Mouse (Mus musculus) megakaryocyte, embryonic 14.5 days (primary cell): ENCODE measurements around the gene Tmem237. TPM values are rescaled to one million over a fixed set of nuclear protein-coding genes. Genes with fewer than 3 reads are reported as not detected.

ENCODE experiments used
- H3K27me3 ChIP-seq: replicated peaks from 2 replicates; pipeline ENCODE3; 2012; ENCODE audit warnings: inconsistent platforms
- H3K36me3 ChIP-seq: replicated peaks from 2 replicates; pipeline ENCODE3; 2012; ENCODE audit warnings: low read length, inconsistent platforms, mixed read lengths
- H3K4me1 ChIP-seq: 2 replicates; pipeline ENCODE4 v1.6.1; 2012; ENCODE audit warnings: inconsistent platforms
- H3K4me3 ChIP-seq: replicated peaks from 2 replicates; pipeline ENCODE3; 2012; ENCODE audit warnings: moderate library complexity, mild to moderate bottlenecking, inconsistent platforms
- H3K9me3 ChIP-seq: 2 replicates; pipeline ENCODE4 v1.6.1; 2012; ENCODE audit warnings: inconsistent platforms
- FLI1 ChIP-seq: IDR thresholded peaks from 2 replicates; pipeline ENCODE4 v1.6.1; 2012; ENCODE audit warnings: low read length, inconsistent platforms, mixed read lengths
- GATA1 ChIP-seq: IDR thresholded peaks from 3 replicates; pipeline ENCODE4 v1.6.1; 2012; ENCODE audit warnings: mixed read lengths, low read length, inconsistent platforms, borderline replicate concordance
- polyA plus RNA-seq: library from polyadenylated mRNA; stranded (reverse); fragments of >175 nt; gene quantifications from 2 replicates; pipeline ENCODE4 v1.2.3, GENCODE M21; 2012; ENCODE audit warnings: low replicate concordance; ENCODE audit not compliant: insufficient read depth

Gene Tmem237
- 5.0 TPM in 1 of 2 replicates, not detected in the other for polyA plus RNA-seq

GRCm38 (mm10) chr1:59119720-59120457, at the start of gene Tmem237:
TSS of gene Tmem237 (minus strand) at chr1:59120408.
- Histone ChIP-seq H3K4me1 (peaks cover 24% of the 10 kb centered on the region; the same call in 1 of the 2 replicates), H3K9me3 (no peaks in the 10 kb centered on the region), H3K36me3 (peaks cover 18% of the 10 kb centered on the region), H3K4me3 (peak within 1 kb of the TSS; percentile 96), H3K27me3 (peaks cover under 1% of the 10 kb centered on the region)
- TF ChIP-seq FLI1 (no peak), GATA1 (no peak)

GRCm38 (mm10) chr1:59169586-59169985, 49.4 kb upstream of the Tmem237 start:
- Histone ChIP-seq H3K4me1 (peaks cover 30% of the 10 kb centered on the region), H3K4me3 (no peak overlapping the region), H3K27me3 (no peaks in the 10 kb centered on the region), H3K36me3 (peaks cover 46% of the 10 kb centered on the region), H3K9me3 (peaks cover 8% of the 10 kb centered on the region)
- TF ChIP-seq GATA1 (no peak), FLI1 (no peak)

GRCm38 (mm10) chr1:59168556-59168955, 48.3 kb upstream of the Tmem237 start:
- Histone ChIP-seq H3K4me1 (peaks cover 34% of the 10 kb centered on the region), H3K36me3 (peaks cover 55% of the 10 kb centered on the region), H3K4me3 (no peak overlapping the region), H3K9me3 (peaks cover 8% of the 10 kb centered on the region), H3K27me3 (no peaks in the 10 kb centered on the region)
- TF ChIP-seq FLI1 (no peak), GATA1 (no peak)

GRCm38 (mm10) chr1:59167654-59168425, 47.6 kb upstream of the Tmem237 start:
- Histone ChIP-seq H3K4me3 (no peak overlapping the region), H3K9me3 (peaks cover 8% of the 10 kb centered on the region), H3K36me3 (peaks cover 62% of the 10 kb centered on the region), H3K27me3 (no peaks in the 10 kb centered on the region), H3K4me1 (peaks cover 34% of the 10 kb centered on the region)
- TF ChIP-seq FLI1 (no peak), GATA1 (no peak)

GRCm38 (mm10) chr1:59166232-59166905, 46.2 kb upstream of the Tmem237 start:
- peaks cover 60% of the 10 kb centered on the region for H3K36me3 ChIP-seq
- peaks cover 33% of the 10 kb centered on the region for H3K4me1 ChIP-seq
- no peaks in the 10 kb centered on the region for H3K27me3 ChIP-seq
- H3K4me3 ChIP-seq: no peak overlapping the region
- peaks cover 8% of the 10 kb centered on the region for H3K9me3 ChIP-seq
- TF ChIP-seq GATA1 (no peak), FLI1 (no peak)

- H3K27me3 ChIP-seq: no peaks in the 10 kb centered on the region
- H3K4me3 ChIP-seq: no peak overlapping the region
- peaks cover 48% of the 10 kb centered on the region for H3K36me3 ChIP-seq
- TF ChIP-seq FLI1: no peak
- TF ChIP-seq GATA1: no peak
- peaks cover 8% of the 10 kb centered on the region for H3K9me3 ChIP-seq
- peaks cover 33% of the 10 kb centered on the region for H3K4me1 ChIP-seq
These were observed 43.7 kb upstream of the Tmem237 start for GRCm38 (mm10) chr1:59163918-59164317.

GRCm38 (mm10) chr1:59163030-59163461, 42.8 kb upstream of the Tmem237 start, which contains the start of gene Mpp4:
TSS of gene Mpp4 (minus strand) at chr1:59163389.
- Histone ChIP-seq H3K9me3 (peaks cover 8% of the 10 kb centered on the region), H3K27me3 (no peaks in the 10 kb centered on the region), H3K4me3 (peak within 1 kb of the TSS; percentile 76), H3K4me1 (peaks cover 33% of the 10 kb centered on the region), H3K36me3 (peaks cover 45% of the 10 kb centered on the region)
- no peak for TF ChIP-seq FLI1

GRCm38 (mm10) chr1:59162309-59163024, 42.3 kb upstream of the Tmem237 start:
- H3K4me3 ChIP-seq: no peak overlapping the region
- peaks cover 8% of the 10 kb centered on the region for H3K9me3 ChIP-seq
- TF ChIP-seq FLI1 (no peak), GATA1 (no peak)
- no peaks in the 10 kb centered on the region for H3K27me3 ChIP-seq
- peaks cover 40% of the 10 kb centered on the region for H3K36me3 ChIP-seq
- peaks cover 33% of the 10 kb centered on the region for H3K4me1 ChIP-seq

- Histone ChIP-seq H3K9me3 (peaks cover under 1% of the 10 kb centered on the region; the same call in 1 of the 2 replicates), H3K4me3 (no peak overlapping the region), H3K4me1 (peaks cover 33% of the 10 kb centered on the region), H3K27me3 (no peaks in the 10 kb centered on the region), H3K36me3 (peaks cover 29% of the 10 kb centered on the region)
- TF ChIP-seq GATA1: no peak
- TF ChIP-seq FLI1: no peak
These were observed 41.2 kb upstream of the Tmem237 start for GRCm38 (mm10) chr1:59161396-59161795.
